Mouse (Mus musculus): Measurements from ENCODE around the gene Blvra. TPM values are rescaled to one million over a fixed set of nuclear protein-coding genes. Genes with fewer than 3 reads are reported as not detected.
A peak's percentile ranks its signal among the peaks of the same experiment; 100 is the strongest.

The Blvra gene
- polyA plus RNA-seq, 1 experiment from 2014 or later = 76.4 TPM

DNA sequence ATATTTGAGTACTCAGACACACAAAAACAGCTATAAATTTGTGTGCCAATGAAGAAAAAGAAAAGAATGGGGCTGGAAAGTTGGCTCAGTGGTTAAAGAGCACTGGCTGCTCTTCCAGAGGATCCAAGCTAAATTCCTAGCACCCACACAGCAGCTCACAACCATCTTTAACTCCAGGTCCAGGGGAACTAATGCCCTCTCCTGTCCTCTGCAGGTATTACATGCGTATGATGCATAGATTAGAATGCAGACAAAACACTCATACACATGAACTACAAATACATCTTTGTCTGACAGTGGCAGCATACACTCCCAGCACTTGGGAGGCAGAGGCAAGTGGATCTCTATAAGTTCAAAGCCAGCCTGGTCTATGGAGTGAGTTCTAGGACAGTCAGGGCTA is 69.1 kb downstream of the Blvra start:
- Histone ChIP-seq H3K4me1 (replicated peaks; ENCODE audit: insufficient read depth, low read length) (peaks cover 9% of the 10 kb centered on the region; the same call in 1 of the 2 replicates), H3K4me2 (ENCODE audit: low read length) (no peak overlapping the region), H3K27me3 (ENCODE audit: insufficient read depth, low read length) (no peaks in the 10 kb centered on the region), H3K9ac (ENCODE audit: low read depth, low read length) (no peak overlapping the region), H3K27ac (no peak overlapping the region), H3K36me3 (ENCODE audit: insufficient read depth, low read length) (0 out of 2 replicates have a peak, but pooled peaks cover 5% of the 10 kb centered on the region), H3K9me3 (replicated peaks; ENCODE audit: low read length) (no peaks in the 10 kb centered on the region), H3K4me3 (replicated peaks; ENCODE audit: low read depth, low read length) (no peak overlapping the region)
- DNase-seq (ENCODE audit: low spot score) (no peak), ATAC-seq (replicated peaks; ENCODE audit: low FRiP score, low read depth) (no peak)
- WGBS = 100% methylated on average over 1 of the region's 1 CpGs
- no peak; the same call in 1 of the 2 replicates for TF ChIP-seq CTCF (IDR thresholded peaks at IDR 0.05; ENCODE audit: low read depth)

DNA sequence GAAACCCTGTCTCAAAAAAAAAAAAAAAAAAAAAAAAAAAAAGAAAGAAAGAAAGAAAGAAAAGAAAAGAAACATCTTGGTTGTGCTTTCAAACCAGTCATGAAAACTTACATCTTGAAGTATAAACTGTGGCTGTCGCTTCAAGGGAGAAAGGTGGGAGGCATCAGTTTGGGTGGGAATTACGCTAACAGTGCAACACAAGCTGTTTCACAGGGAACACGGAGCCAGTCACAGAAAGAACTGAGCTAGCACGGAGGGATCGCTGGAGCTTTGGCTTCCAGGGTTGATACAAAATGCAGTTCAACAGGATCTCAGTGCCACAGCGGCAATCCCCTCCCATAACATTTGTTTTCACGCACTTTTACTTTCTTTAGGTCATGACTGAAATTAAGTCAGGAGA is 69.5 kb downstream of the Blvra start:
- Histone ChIP-seq H3K4me1 (replicated peaks; ENCODE audit: insufficient read depth, low read length) (peaks cover 9% of the 10 kb centered on the region; the same call in 1 of the 2 replicates), H3K4me2 (ENCODE audit: low read length) (no peak overlapping the region), H3K36me3 (ENCODE audit: insufficient read depth, low read length) (0 out of 2 replicates have a peak, but pooled peaks cover 5% of the 10 kb centered on the region), H3K27me3 (ENCODE audit: insufficient read depth, low read length) (no peaks in the 10 kb centered on the region), H3K27ac (no peak overlapping the region), H3K9ac (ENCODE audit: low read depth, low read length) (no peak overlapping the region), H3K9me3 (replicated peaks; ENCODE audit: low read length) (no peaks in the 10 kb centered on the region), H3K4me3 (replicated peaks; ENCODE audit: low read depth, low read length) (no peak overlapping the region)
- no peak for DNase-seq (ENCODE audit: low spot score)
- TF ChIP-seq CTCF (IDR thresholded peaks at IDR 0.05; ENCODE audit: low read depth) = no peak
- ATAC-seq (replicated peaks; ENCODE audit: low FRiP score, low read depth) = no peak
- WGBS = 89% methylated on average over 7 of the region's 7 CpGs

- peak overlapping the region; percentile 79 for H3K4me2 ChIP-seq (ENCODE audit: low read length)
- H3K4me1 ChIP-seq (replicated peaks; ENCODE audit: insufficient read depth, low read length) = peaks cover 9% of the 10 kb centered on the region; the same call in 1 of the 2 replicates
- no peak for TF ChIP-seq CTCF (IDR thresholded peaks at IDR 0.05; ENCODE audit: low read depth)
- no peak for ATAC-seq (replicated peaks; ENCODE audit: low FRiP score, low read depth)
- H3K4me3 ChIP-seq (replicated peaks; ENCODE audit: low read depth, low read length) = peak overlapping the region; percentile 54; the same call in 1 of the 2 replicates
- no peak overlapping the region for H3K27ac ChIP-seq
- no peak for DNase-seq (ENCODE audit: low spot score)
- H3K36me3 ChIP-seq (ENCODE audit: insufficient read depth, low read length) = 0 out of 2 replicates have a peak, but pooled peaks cover 5% of the 10 kb centered on the region
- WGBS = 67% methylated on average over 10 of the region's 10 CpGs
- no peaks in the 10 kb centered on the region for H3K9me3 ChIP-seq (replicated peaks; ENCODE audit: low read length)
- no peaks in the 10 kb centered on the region for H3K27me3 ChIP-seq (ENCODE audit: insufficient read depth, low read length)
- peak overlapping the region; percentile 63 for H3K9ac ChIP-seq (ENCODE audit: low read depth, low read length)
Observed at GRCm38 (mm10) chr2:127142031-127142430, 71.6 kb downstream of the Blvra start.

DNA sequence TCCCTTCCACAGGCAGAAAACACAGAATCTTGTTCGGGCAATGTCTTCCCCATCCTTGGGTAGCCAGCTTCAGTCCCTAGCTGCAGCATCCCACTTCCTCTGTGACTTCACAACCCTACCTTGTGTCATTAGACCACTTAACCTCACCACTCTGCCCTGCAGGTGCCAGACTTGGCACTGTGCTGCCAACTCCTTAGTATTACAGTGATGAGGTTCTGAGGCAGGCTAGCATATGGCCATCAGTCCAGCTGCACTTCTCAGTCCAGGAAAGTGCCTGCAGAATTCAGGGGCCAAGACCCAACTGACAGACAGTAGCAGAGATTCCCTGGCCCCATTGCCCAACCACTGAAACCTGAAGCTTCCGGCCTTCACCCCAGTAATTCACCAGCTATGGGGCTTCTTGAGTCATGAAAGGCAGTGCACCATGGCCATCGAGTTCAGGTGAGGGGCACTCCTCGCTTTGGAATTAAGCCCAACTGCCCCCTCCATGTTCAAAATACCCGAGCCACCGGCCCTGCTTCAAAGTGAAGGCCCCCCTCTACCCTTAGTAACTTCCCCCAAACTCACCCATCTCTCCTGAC is 72.2 kb downstream of the Blvra start:
- peaks cover 9% of the 10 kb centered on the region; the same call in 1 of the 2 replicates for H3K4me1 ChIP-seq (replicated peaks; ENCODE audit: insufficient read depth, low read length)

DNA sequence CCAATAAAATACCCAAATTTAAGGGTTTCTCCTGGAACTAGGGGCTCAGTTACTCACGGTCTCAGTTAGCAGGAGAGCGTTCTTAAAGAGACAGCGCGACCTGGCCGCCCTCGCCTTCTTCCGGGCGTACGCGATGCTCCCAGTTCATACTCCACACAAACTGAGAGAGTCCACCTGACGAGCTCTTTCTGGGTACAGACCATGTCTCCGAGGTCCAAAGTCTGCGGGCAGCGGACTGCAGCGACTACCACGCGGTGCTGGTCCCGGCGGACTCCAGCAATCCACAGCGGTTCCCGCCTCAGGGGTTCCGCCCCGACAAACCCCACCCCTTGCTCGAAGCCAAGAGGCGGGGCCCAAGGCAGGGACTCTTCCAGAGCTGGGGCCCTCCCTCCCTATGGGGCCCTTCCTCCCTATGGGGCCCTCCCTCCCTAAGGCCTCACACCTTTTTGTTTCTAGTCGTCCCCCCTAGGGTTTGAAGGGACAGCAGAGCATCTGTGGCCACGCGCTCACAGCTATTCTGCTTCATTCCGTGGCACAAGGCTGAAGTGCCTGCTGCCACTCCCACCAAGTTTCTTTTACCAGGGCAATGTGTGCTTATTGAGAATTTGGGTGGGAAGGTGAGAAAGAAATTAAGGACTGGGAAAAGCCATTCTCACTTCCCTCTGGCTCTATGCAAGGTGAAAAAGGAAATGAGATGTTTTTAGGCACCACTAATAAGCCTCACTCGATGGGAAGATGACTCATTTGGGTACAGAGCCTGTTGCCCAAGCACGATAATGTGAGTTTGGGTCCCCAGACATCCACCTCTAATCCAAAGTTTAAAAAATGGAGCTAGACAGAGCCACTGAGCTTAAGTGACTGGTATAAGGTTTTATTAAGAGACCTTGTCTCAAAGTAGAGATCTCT is 72.9 kb downstream of the Blvra start, which contains the start of gene Itpripl1:
TSS of gene Itpripl1 (minus strand) at position 285 of the 906 bp plus-strand sequence.
- Histone ChIP-seq H3K27ac (no peak within 1 kb of the TSS), H3K4me1 (replicated peaks; ENCODE audit: insufficient read depth, low read length) (peaks cover 9% of the 10 kb centered on the region; the same call in 1 of the 2 replicates), H3K9ac (ENCODE audit: low read depth, low read length) (peak within 1 kb of the TSS; percentile 63), H3K4me2 (ENCODE audit: low read length) (peak within 1 kb of the TSS; percentile 79), H3K36me3 (ENCODE audit: insufficient read depth, low read length) (0 out of 2 replicates have a peak, but pooled peaks cover 5% of the 10 kb centered on the region), H3K27me3 (ENCODE audit: insufficient read depth, low read length) (no peaks in the 10 kb centered on the region), H3K9me3 (replicated peaks; ENCODE audit: low read length) (no peaks in the 10 kb centered on the region), H3K4me3 (replicated peaks; ENCODE audit: low read depth, low read length) (peak within 1 kb of the TSS; percentile 54)
- ATAC-seq (replicated peaks; ENCODE audit: low FRiP score, low read depth) = peak; percentile 92
- WGBS = 3% methylated on average over 31 of the region's 31 CpGs
- TF ChIP-seq CTCF (IDR thresholded peaks at IDR 0.05; ENCODE audit: low read depth) = no peak
- peak; percentile 79 for DNase-seq (ENCODE audit: low spot score)

More for the DNA sequence above, 72.2 kb downstream of the Blvra start:
- H3K36me3 ChIP-seq (ENCODE audit: insufficient read depth, low read length) = 0 out of 2 replicates have a peak, but pooled peaks cover 5% of the 10 kb centered on the region
- peak overlapping the region; percentile 54 for H3K4me3 ChIP-seq (replicated peaks; ENCODE audit: low read depth, low read length)
- H3K27ac ChIP-seq = no peak overlapping the region
- no peaks in the 10 kb centered on the region for H3K27me3 ChIP-seq (ENCODE audit: insufficient read depth, low read length)
- ATAC-seq (replicated peaks; ENCODE audit: low FRiP score, low read depth) (peak; percentile 14; the same call in 1 of the 2 replicates), DNase-seq (ENCODE audit: low spot score) (no peak)
- no peaks in the 10 kb centered on the region for H3K9me3 ChIP-seq (replicated peaks; ENCODE audit: low read length)
- H3K9ac ChIP-seq (ENCODE audit: low read depth, low read length) = peak overlapping the region; percentile 63
- no peak for TF ChIP-seq CTCF (IDR thresholded peaks at IDR 0.05; ENCODE audit: low read depth)
- peak overlapping the region; percentile 79 for H3K4me2 ChIP-seq (ENCODE audit: low read length)
- WGBS = 14% methylated on average over 6 of the region's 6 CpGs

GRCm38 (mm10) chr2:127145699-127146098 is 75.2 kb downstream of the Blvra start:
- no peak for ATAC-seq (replicated peaks; ENCODE audit: low FRiP score, low read depth)
- no peak overlapping the region for H3K4me2 ChIP-seq (ENCODE audit: low read length)
- TF ChIP-seq CTCF (IDR thresholded peaks at IDR 0.05; ENCODE audit: low read depth) = no peak

More at GRCm38 (mm10) chr2:127145699-127146098, 75.2 kb downstream of the Blvra start:
- Histone ChIP-seq H3K36me3 (ENCODE audit: insufficient read depth, low read length) (0 out of 2 replicates have a peak, but pooled peaks cover 3% of the 10 kb centered on the region), H3K4me1 (replicated peaks; ENCODE audit: insufficient read depth, low read length) (peaks cover 9% of the 10 kb centered on the region; the same call in 1 of the 2 replicates), H3K4me3 (replicated peaks; ENCODE audit: low read depth, low read length) (no peak overlapping the region), H3K9ac (ENCODE audit: low read depth, low read length) (no peak overlapping the region), H3K27ac (no peak overlapping the region), H3K9me3 (replicated peaks; ENCODE audit: low read length) (no peaks in the 10 kb centered on the region), H3K27me3 (ENCODE audit: insufficient read depth, low read length) (no peaks in the 10 kb centered on the region)
- no peak for DNase-seq (ENCODE audit: low spot score)
- WGBS = 79% methylated on average over 3 of the region's 3 CpGs

Small RNA genes lying within 50 kb of the gene (microRNA-seq; reads per million reads assigned to microRNA genes)
- not detected for gene Gm24081

Other genes starting within 250 kb of the Blvra start
- gene Trpm7, start 194.4 kb upstream of the Blvra start, polyA plus RNA-seq (2015; fragmentation: Nextera tagmentation; extraction: Ambion mirVana) = 41.2 and 45.9 TPM in 2 replicates
- gene Sppl2a, start 137.4 kb upstream of the Blvra start, polyA plus RNA-seq (2015; fragmentation: Nextera tagmentation; extraction: Ambion mirVana) = 42.4 and 47.8 TPM in 2 replicates
- 4.2 and 4.8 TPM in 2 replicates for gene Ap4e1, start 61.9 kb upstream of the Blvra start, polyA plus RNA-seq (2015; fragmentation: Nextera tagmentation; extraction: Ambion mirVana)
- 36.7 and 41.9 TPM in 2 replicates for gene Ncaph, start 63.3 kb downstream of the Blvra start, polyA plus RNA-seq (2015; fragmentation: Nextera tagmentation; extraction: Ambion mirVana)
- 26.3 and 29.0 TPM in 2 replicates for gene Itpripl1, start 72.8 kb downstream of the Blvra start, polyA plus RNA-seq (2015; fragmentation: Nextera tagmentation; extraction: Ambion mirVana)
- 2.9 and 3.6 TPM in 2 replicates for gene 1810024B03Rik, start 137.6 kb downstream of the Blvra start, polyA plus RNA-seq (2015; fragmentation: Nextera tagmentation; extraction: Ambion mirVana)
- gene Snrnp200, start 137.7 kb downstream of the Blvra start, polyA plus RNA-seq (2015; fragmentation: Nextera tagmentation; extraction: Ambion mirVana) = 37.0 TPM in 2 replicates
- 67.8 and 70.4 TPM in 2 replicates for gene Ciao1, start 177.2 kb downstream of the Blvra start, polyA plus RNA-seq (2015; fragmentation: Nextera tagmentation; extraction: Ambion mirVana)
- 35.4 and 35.7 TPM in 2 replicates for gene Tmem127, start 177.2 kb downstream of the Blvra start, polyA plus RNA-seq (2015; fragmentation: Nextera tagmentation; extraction: Ambion mirVana)
- 83.4 and 86.5 TPM in 2 replicates for gene Stard7, start 199.6 kb downstream of the Blvra start, polyA plus RNA-seq (2015; fragmentation: Nextera tagmentation; extraction: Ambion mirVana)

All from kidney, postnatal 0 days (tissue).